Mouse (Mus musculus) cerebellum, postnatal 14 days (tissue): ENCODE measurements around the gene Nfic.

Experiments used
- DNase-seq, 2 experiments: peaks; one replicate each; pipeline ENCODE4 v3.0.0; 2021; ENCODE audit warnings: mixed read lengths in 2 of 2

The Nfic gene

DNA sequence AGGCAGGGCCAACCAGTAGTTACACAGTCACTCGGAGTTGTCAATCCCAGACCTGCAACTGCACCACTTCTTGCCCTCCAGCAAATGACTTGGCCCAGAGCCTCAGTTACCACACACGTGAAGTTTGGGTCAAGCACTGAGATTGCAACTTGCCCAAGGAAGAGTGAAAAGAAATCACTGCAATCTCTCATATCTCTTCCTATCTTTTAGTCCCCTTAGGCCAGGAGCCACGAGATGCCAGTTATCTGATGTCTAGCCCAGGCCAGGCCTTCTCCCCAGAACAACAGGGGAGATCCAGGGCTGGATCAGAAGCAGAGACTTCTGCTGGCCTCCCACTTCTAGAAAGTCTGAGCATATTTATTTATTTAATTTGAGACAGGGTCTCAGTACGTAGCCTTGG, 99.9 kb downstream of the Nfic start:
- DNase-seq, result no peak

DNA sequence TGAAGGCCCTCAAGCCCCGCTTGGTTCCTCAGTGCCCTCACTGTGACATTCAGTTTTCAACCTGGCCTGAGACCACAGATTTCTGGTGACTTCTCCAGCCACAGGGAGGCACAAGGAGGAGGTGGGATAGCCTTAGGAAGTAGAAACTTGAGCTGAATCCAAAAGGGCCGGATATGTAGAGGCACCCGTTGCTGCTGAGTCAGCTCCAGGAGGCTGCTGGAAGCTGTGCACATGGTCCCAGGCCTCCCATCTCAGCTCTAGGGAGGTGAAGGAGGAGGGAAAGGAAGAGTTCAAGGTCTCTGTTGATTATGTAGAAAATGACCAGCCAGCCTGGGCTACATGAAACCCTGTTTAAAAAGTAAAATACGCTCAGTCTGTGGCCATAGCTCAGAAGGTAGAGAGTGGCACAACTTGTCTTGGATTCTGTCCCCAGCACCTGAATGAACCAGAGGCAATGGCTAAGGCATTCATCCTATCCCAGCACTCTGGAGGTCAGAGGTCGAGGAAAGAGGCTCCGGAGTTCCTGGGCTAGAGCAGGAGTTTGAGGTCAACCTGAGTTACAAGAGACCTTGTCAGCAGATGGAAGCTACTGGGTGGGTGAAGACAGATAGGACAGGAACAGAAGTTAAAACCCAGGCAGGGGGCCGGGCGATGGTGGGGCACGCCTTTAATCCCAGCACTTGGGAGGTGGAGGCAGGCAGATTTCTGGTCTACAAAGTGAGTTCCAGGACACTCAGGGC, 100.5 kb downstream of the Nfic start:
- DNase-seq, result no peak

DNA sequence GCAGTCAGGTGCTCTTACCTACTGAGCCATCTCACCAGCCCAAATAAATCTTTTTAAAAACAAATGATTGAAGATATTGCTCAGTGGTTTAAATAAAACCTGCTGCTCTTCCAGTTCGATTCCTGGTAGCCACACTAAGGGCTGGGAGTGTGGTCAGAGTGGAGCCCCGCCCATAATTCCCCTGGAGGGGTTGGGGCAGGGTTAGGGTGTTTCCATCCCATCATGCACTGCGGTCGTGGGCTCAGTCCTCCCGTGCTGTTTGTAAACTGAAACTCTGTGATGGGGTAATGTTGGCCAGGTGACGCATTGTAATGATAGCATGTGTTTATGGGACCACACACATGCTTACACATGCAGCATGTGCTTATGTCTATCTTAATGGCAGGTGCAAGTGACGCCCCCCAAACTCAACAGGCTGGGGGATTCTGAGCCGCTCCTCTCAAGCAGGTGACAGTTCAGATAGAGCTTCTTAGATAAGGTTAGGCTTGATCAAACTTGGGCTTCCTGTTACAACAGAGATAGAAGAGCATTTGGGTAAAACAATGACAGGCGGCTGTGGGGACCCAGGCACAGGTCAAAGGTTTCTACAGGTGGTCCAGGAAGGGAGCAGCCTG, 103.7 kb downstream of the Nfic start:
- DNase-seq, result no peak

DNA sequence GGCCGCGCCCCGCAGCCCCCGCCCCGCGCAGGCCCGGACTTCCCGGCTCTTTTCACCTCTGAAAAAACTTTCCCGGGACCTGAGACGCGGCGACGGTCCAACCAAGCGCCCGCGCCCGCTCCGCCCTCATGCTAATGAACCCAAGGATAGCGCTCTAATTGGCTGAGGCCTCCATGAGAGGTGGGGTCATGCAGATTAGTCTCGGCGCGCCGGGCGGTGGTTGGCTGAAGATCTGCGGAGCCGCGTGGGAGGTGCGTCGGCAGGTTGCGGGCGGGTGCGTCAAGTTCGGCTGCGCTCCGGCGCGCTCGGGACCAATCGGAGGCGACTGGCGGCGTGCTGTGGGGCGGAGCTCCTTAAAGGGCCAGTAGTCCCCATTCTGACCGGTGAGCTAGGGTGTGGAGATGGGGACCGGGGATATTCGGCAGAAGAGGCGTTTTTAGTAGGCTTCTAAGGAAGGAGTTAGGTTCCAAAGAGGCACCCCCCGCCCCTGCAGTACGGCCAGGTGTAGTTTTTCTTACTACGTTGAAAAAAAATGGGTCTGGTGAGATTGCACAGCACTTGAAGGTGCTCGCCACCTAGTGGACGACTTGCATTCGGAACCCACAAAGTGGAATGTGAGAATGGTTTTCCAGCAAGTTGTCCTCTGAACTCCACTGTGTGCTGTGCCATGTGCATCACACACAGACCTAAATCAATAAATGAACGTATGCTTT, 104.9 kb downstream of the Nfic start, which contains the start of gene Hmg20b:
Hmg20b (minus strand) TSS at position 130 of the 713 bp plus-strand sequence.
- DNase-seq, result peak; percentile 100

DNA sequence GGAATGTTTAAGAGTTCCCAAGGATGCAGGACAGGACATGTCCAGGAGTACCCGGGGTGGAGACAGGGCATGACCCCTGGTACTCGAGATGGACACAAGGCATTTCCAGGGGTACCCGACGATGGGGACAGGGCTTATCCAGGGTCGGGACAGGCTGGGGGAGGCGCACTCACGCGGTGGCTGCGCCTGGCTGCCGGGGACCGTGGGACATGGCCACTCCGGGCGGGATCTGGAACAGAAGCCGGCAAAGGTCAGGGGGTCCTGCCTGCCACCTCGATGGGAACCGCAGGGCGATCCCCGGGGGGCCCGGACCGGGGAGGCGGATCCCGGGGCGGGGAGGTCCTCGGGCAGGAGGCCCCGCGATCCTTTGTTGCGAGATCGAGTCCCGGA, 105.5 kb downstream of the Nfic start:
- no peak for DNase-seq

DNA sequence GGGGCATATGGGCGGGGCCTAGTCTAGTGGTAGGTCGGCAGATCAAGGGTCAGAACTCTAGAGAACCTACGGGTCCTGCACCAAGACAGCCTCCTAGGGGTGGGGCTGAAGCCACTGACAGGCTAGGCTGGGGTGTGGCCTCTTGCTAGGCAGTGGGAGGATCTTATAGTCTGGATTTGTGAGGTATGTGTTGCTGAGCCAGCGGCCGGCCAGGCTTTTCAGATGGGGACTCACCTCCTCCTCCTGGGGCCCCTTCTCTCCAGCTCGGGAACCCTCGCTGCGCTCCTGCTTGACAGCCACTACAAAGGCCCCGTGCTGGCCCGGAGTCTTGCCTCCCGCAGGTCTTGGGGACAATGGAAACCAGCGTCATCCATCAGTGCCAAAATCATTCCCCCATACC, 106.3 kb downstream of the Nfic start:
- DNase-seq, result no peak

DNA sequence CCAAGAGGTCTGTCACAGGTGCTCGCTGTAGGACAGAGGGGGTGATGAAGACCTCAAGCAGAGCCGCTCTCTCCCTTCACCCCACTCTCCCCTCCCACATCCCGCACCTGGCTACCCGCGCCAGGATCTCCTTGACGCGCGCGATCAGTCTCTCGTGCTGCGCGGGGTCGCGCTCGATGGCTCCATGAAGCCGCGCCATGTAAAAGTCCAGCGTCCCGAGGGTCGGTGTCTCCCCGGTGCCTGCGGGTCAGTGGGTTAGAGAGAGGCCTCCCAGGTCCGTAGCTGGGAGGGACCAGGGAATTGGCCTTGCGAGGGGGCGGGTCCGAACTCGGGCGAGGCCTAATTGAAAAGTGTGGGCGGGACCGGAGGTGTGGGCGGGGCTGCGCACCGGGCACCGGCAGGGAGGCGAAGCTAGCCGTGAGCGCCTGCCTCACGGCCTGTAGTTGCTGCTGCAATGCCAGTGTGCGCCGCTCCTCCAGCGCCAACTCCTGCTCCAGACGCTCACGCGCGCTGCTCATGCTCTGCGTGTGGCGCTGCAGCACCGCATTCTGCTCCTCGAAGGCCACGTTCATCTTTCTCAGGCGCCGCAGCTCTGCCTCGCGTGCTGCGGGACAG, 108.9 kb downstream of the Nfic start:
- DNase-seq, result no peak
